Mouse (Mus musculus): ENCODE results near the gene Krt16. TPM values are rescaled to one million over a fixed set of nuclear protein-coding genes. Genes with fewer than 3 reads are reported as not detected.
"Not testable (repeated sequence)": the region's sequence is repeated elsewhere in the genome, so short reads cannot be mapped to it uniquely, and the experiment has no call there.

The Krt16 gene
- polyA plus RNA-seq, 1 experiment = 4.8 TPM

DNA sequence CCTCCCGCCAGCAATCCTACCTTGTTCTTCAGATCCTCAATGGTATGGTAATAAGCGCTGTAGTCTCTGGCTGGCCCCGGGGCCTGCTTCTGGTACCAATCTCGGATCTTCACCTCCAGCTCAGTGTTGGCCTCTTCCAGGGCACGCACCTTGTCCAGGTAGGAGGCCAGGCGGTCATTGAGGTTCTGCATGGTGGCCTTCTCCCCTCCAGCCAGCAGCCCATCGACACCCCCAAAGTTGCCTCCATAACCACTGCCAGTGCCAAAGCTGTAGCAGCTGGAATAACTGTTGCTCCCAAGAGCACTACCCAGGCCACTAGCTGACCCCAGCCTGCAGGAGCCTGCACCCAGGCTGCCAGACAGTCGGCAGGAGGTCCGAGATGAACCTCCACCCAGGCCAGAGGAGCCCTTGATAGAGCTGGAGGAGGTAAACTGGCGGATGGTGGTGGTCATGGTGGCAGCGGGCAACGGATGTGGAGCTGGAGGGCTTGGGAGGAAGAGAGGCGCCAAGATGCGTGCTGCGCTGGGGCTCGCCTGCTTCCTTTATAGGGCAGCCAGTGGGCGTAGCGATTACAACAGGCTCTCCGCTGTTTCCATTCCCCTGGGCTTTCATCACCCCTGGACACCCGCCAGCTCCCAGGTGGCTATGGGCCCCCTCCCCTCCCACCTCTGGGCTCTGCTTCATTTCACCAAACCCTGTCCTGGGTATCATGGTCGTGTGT, 12.0 kb upstream of the Krt16 start, which contains the start of gene Krt17:
Gene Krt17, minus strand, starts transcription at position 516 of the 721 bp plus-strand sequence.
- Histone ChIP-seq H3K36me3 (ENCODE audit: control insufficient read depth, insufficient read depth, low read length) (no peaks in the 10 kb centered on the region), H3K4me1 (replicated peaks; ENCODE audit: control insufficient read depth, insufficient read depth, low read length) (no peaks in the 10 kb centered on the region), H3K27me3 (ENCODE audit: control insufficient read depth, insufficient read depth, low read length) (no peaks in the 10 kb centered on the region), H3K27ac (ENCODE audit: control insufficient read depth, insufficient read depth, low read length) (no peak within 1 kb of the TSS), H3K4me3 (ENCODE audit: control insufficient read depth, insufficient read depth, low read length) (no peak within 1 kb of the TSS)
- DNase-seq = no peak
- WGBS = 85% methylated on average over 21 of the region's 21 CpGs
- TF ChIP-seq POLR2A (IDR thresholded peaks at IDR 0.05; ENCODE audit: control insufficient read depth, extremely low read depth, insufficient read depth, low read length, poor library complexity) = no peak
- no peak for TF ChIP-seq CTCF (IDR thresholded peaks at IDR 0.05; ENCODE audit: borderline replicate concordance, control insufficient read depth, extremely low read depth, insufficient read depth, low read length, poor library complexity)

DNA sequence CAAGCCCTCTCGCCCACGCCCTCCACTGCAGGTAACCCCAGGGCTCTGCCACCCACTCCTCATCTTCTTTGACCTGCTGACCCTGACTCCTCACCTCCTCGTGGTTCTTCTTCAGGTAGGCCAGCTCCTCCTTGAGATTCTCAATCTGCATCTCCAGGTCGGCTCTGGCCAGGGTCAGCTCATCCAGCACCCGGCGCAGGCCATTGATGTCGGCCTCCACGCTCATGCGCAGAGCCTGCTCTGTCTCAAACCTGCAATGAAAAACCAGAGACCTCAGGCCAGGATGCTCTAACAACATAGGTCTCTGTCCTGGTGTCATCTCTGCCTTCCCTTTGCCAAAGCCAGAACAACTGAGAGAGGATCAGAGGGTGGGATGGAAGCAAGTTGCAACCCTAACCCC, 10.4 kb upstream of the Krt16 start:
- no peak for DNase-seq
- 94% methylated on average over 9 of the region's 9 CpGs for WGBS
- no peak for TF ChIP-seq CTCF (IDR thresholded peaks at IDR 0.05; ENCODE audit: borderline replicate concordance, control insufficient read depth, extremely low read depth, insufficient read depth, low read length, poor library complexity)
- no peak for TF ChIP-seq POLR2A (IDR thresholded peaks at IDR 0.05; ENCODE audit: control insufficient read depth, extremely low read depth, insufficient read depth, low read length, poor library complexity)

DNA sequence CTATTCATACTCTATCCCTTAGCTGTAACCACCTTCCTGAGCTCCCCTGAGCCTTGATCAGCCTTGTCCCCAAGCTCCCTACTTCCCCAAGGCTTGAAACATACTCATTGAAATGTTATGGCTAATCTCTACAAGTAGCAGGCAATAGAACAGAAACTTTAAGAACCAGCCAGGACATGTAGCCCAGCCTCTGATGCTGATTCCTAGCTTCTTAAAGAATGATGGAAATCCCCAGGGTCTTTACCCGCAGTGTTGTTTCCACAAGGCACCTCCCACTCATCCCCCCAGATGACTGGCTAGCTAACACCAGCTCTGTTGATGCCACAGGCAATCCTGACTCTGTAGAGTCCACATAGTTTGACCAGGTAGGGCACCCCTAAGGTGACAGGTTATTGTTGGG, 9.3 kb upstream of the Krt16 start:
- Histone ChIP-seq H3K36me3 (ENCODE audit: control insufficient read depth, insufficient read depth, low read length) (no peaks in the 10 kb centered on the region), H3K27me3 (ENCODE audit: control insufficient read depth, insufficient read depth, low read length) (no peaks in the 10 kb centered on the region), H3K4me3 (ENCODE audit: control insufficient read depth, insufficient read depth, low read length) (no peak overlapping the region), H3K27ac (ENCODE audit: control insufficient read depth, insufficient read depth, low read length) (no peak overlapping the region), H3K4me1 (replicated peaks; ENCODE audit: control insufficient read depth, insufficient read depth, low read length) (no peaks in the 10 kb centered on the region)
- TF ChIP-seq POLR2A (IDR thresholded peaks at IDR 0.05; ENCODE audit: control insufficient read depth, extremely low read depth, insufficient read depth, low read length, poor library complexity) (no peak), CTCF (IDR thresholded peaks at IDR 0.05; ENCODE audit: borderline replicate concordance, control insufficient read depth, extremely low read depth, insufficient read depth, low read length, poor library complexity) (no peak)
- DNase-seq = no peak
- 90% methylated on average over 1 of the region's 1 CpGs for WGBS

More for the DNA sequence above, 10.4 kb upstream of the Krt16 start:
- Histone ChIP-seq H3K4me1 (replicated peaks; ENCODE audit: control insufficient read depth, insufficient read depth, low read length) (no peaks in the 10 kb centered on the region), H3K27me3 (ENCODE audit: control insufficient read depth, insufficient read depth, low read length) (no peaks in the 10 kb centered on the region), H3K27ac (ENCODE audit: control insufficient read depth, insufficient read depth, low read length) (no peak overlapping the region), H3K4me3 (ENCODE audit: control insufficient read depth, insufficient read depth, low read length) (no peak overlapping the region), H3K36me3 (ENCODE audit: control insufficient read depth, insufficient read depth, low read length) (no peaks in the 10 kb centered on the region)

DNA sequence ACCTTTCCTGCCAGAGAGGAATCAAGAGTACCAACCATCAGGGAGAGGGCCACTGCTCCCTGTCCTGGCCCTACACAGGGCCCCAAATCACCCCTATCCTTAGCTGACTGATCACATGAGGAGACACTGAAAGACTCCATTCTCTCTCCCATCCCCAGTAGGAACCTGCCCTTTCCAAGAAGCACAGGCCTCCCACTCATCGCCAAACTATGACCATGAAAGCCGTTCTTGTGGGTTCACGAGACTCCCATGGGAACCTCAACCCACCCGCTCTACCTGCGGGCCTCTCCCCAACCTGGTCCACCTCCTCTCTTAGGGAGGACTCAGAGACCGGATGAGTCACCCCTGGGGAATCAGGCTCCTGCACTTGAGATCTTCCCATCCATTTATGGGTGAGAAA, 6.8 kb upstream of the Krt16 start:
- TF ChIP-seq POLR2A (IDR thresholded peaks at IDR 0.05; ENCODE audit: control insufficient read depth, extremely low read depth, insufficient read depth, low read length, poor library complexity) = no peak
- TF ChIP-seq CTCF (IDR thresholded peaks at IDR 0.05; ENCODE audit: borderline replicate concordance, control insufficient read depth, extremely low read depth, insufficient read depth, low read length, poor library complexity) = no peak
- Histone ChIP-seq H3K4me1 (replicated peaks; ENCODE audit: control insufficient read depth, insufficient read depth, low read length) (no peaks in the 10 kb centered on the region), H3K36me3 (ENCODE audit: control insufficient read depth, insufficient read depth, low read length) (no peaks in the 10 kb centered on the region), H3K27me3 (ENCODE audit: control insufficient read depth, insufficient read depth, low read length) (no peaks in the 10 kb centered on the region), H3K27ac (ENCODE audit: control insufficient read depth, insufficient read depth, low read length) (no peak overlapping the region), H3K4me3 (ENCODE audit: control insufficient read depth, insufficient read depth, low read length) (no peak overlapping the region)
- 92% methylated on average over 6 of the region's 6 CpGs for WGBS
- no peak for DNase-seq

DNA sequence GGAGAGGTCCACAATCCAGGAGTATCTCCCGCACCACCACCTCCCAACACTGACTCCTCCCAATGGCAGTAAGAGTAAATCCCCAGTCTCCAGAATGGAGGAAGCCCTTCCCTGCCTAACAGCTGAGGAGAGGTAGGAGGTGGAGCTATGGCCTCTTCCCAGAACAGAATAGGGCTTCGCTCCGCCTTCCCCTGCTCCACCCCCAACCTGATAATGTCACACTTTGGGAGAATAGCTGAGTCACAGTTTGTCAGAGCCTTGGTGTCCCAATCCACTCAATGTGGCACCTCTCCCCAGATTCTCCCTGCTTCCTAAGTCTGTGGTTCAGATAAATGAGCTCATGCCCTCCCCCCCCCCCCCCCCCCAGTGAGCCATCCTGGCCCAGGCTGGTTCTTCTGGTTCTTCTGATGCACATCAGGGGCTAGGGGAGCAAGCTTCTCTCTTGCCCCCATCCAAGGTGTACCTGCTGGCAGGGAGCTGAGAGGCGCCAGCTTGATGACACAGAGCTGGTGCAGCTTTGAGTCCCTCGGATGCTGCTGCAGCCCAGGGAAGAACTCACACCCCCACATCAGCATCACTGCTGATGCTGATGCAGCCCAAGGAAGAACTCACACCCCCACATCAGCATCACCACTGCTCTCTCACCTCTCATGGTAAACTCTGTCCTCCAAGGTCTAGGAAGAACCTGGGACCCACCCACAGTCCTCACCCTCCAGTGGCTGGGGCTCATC, 5.8 kb upstream of the Krt16 start:
- no peak for DNase-seq
- H3K4me3 ChIP-seq (ENCODE audit: control insufficient read depth, insufficient read depth, low read length) = no peak overlapping the region
- H3K27ac ChIP-seq (ENCODE audit: control insufficient read depth, insufficient read depth, low read length) = no peak overlapping the region
- TF ChIP-seq POLR2A (IDR thresholded peaks at IDR 0.05; ENCODE audit: control insufficient read depth, extremely low read depth, insufficient read depth, low read length, poor library complexity) (no peak), CTCF (IDR thresholded peaks at IDR 0.05; ENCODE audit: borderline replicate concordance, control insufficient read depth, extremely low read depth, insufficient read depth, low read length, poor library complexity) (no peak)
- no peaks in the 10 kb centered on the region for H3K36me3 ChIP-seq (ENCODE audit: control insufficient read depth, insufficient read depth, low read length)
- H3K27me3 ChIP-seq (ENCODE audit: control insufficient read depth, insufficient read depth, low read length) = no peaks in the 10 kb centered on the region
- no peaks in the 10 kb centered on the region for H3K4me1 ChIP-seq (replicated peaks; ENCODE audit: control insufficient read depth, insufficient read depth, low read length)
- 76% methylated on average over 5 of the region's 5 CpGs for WGBS

DNA sequence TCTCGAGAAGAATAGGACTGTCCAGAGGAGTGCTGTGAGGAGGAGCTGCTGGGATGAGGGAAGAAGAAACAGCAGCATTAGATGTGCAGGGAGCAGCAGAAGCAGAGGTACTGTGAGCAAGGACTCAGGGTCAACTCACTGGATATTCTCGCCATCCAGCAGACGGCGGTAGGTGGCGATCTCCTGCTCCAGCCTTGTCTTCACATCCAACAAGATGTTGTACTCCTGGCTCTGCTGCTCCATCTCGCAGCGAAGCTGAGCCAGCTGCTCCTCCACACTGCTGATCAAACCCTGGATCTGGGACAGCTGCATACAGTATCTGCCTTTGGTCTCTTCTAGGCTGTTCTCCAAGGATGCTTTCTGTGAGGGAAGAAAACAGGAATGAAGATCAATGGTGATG, 2.2 kb downstream of the Krt16 start:
- WGBS = 77% methylated on average over 7 of the region's 7 CpGs
- H3K4me3 ChIP-seq (ENCODE audit: control insufficient read depth, insufficient read depth, low read length); H3K27ac ChIP-seq (ENCODE audit: control insufficient read depth, insufficient read depth, low read length); H3K36me3 ChIP-seq (ENCODE audit: control insufficient read depth, insufficient read depth, low read length); H3K4me1 ChIP-seq (replicated peaks; ENCODE audit: control insufficient read depth, insufficient read depth, low read length); DNase-seq; H3K27me3 ChIP-seq (ENCODE audit: control insufficient read depth, insufficient read depth, low read length): not testable (repeated sequence)

DNA sequence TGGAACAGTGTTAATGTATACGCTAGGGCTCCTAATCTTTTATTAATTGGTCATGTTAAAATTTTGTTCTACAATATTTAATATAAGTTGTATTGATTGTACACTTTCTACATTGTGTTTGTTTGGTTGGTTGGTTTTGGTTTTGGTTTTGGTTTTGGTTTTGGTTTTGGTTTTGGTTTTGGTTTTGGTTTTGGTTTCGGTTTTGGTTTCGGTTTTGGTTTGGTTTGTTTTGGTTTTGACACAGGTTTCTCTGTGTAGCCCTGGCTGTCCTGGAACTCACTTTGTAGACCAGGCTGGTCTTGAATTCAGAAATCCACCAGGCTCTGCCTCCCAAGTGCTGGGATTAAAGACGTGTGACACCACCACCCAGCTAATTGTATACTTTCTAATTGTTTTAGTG, 8.4 kb downstream of the Krt16 start:
- not testable (repeated sequence) for H3K4me1 ChIP-seq (replicated peaks; ENCODE audit: control insufficient read depth, insufficient read depth, low read length); H3K27ac ChIP-seq (ENCODE audit: control insufficient read depth, insufficient read depth, low read length); DNase-seq; H3K27me3 ChIP-seq (ENCODE audit: control insufficient read depth, insufficient read depth, low read length); H3K4me3 ChIP-seq (ENCODE audit: control insufficient read depth, insufficient read depth, low read length); H3K36me3 ChIP-seq (ENCODE audit: control insufficient read depth, insufficient read depth, low read length)
- 94% methylated on average over 4 of the region's 4 CpGs for WGBS
